Mouse (Mus musculus): ENCODE measurements at regions not wholly inside any gene's neighbourhood (a gene's known extent, or its start where the extent isn't known, plus 50 kb on each side); places are given as distances from the start of the nearest gene placed in this dataset.
A peak's percentile ranks its signal among the peaks of the same experiment; 100 is the strongest.

DNA sequence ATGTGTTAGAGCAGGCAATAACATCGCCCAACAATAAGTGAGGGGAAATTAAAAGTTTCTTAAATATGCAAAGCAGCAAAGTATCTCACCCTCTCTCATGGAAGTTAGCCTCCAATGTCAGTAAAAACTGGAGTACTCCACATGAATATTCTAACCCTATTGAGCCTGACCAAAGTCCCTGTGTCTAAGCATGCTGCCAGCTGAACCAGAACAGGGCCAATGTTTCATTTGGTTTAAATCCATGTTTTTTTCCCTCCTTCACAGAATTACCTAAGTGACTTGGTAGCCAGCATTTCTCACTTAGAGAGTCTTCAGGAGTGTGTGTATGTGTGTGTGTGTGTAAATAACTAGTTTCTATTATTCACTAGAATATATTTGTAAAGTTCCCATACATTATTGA lies 161.4 kb upstream of the Adra1b start:
- 64% methylated on average over 1 of the region's 1 CpGs for WGBS
- Histone ChIP-seq H3K36me3 (no peaks in the 10 kb centered on the region), H3K27me3 (ENCODE audit: insufficient read depth, poor library complexity, severe bottlenecking) (no peaks in the 10 kb centered on the region), H3K4me3 (no peak overlapping the region), H3K4me1 (no peaks in the 10 kb centered on the region), H3K27ac (no peak overlapping the region), H3K9me3 (no peaks in the 10 kb centered on the region)
- DNase-seq (ENCODE audit: low spot score) = no peak

DNA sequence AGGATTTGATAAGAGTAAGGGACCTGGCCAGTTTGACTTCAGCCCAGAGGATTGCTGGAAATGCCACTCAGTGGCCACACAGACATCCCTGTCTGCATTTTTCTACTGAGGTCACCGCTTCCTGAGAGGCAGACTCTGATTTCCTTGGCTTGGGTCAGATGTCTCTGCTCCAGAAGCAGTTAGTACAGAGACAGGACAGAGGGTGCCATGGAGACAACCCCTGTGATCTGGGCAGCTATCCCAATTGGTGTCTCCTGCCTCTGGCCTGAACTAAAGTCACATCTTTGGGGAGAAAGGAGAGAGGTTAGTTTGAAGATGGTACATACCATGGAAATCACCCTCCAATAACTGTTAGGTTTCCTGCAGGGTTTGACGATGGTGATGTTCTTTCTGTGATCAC lies 165.2 kb upstream of the Adra1b start:
- WGBS = 75% methylated on average over 2 of the region's 2 CpGs
- no peak for DNase-seq (ENCODE audit: low spot score)

DNA sequence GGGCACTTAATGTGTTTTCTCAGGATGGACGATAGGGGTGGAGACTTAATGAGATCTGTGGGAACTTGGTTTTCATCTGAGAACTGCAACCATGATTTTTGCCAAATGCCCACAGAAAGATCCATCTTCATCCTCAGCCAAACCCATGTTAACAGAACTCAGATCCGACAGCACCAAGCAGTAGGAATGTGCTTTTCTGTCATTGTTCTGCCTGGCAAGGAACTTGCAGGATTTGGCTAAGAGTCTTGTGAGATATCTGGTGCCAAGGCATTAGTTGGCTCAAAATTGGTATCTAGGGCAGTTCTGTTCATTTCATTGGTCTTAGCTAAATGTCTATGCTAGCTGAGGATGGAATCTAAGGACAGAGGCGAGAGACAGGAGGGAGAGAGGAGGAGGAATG lies 182.7 kb upstream of the Adra1b start:
- no peak for DNase-seq (ENCODE audit: low spot score)
- Histone ChIP-seq H3K9me3 (no peaks in the 10 kb centered on the region), H3K4me3 (no peak overlapping the region), H3K36me3 (no peaks in the 10 kb centered on the region), H3K4me1 (no peaks in the 10 kb centered on the region), H3K27me3 (ENCODE audit: insufficient read depth, poor library complexity, severe bottlenecking) (no peaks in the 10 kb centered on the region), H3K27ac (no peak overlapping the region)
- 73% methylated on average over 3 of the region's 3 CpGs for WGBS

More for the DNA sequence above, 165.2 kb upstream of the Adra1b start:
- Histone ChIP-seq H3K4me3 (no peak overlapping the region), H3K27ac (no peak overlapping the region), H3K27me3 (ENCODE audit: insufficient read depth, poor library complexity, severe bottlenecking) (no peaks in the 10 kb centered on the region), H3K36me3 (no peaks in the 10 kb centered on the region), H3K4me1 (no peaks in the 10 kb centered on the region), H3K9me3 (no peaks in the 10 kb centered on the region)

DNA sequence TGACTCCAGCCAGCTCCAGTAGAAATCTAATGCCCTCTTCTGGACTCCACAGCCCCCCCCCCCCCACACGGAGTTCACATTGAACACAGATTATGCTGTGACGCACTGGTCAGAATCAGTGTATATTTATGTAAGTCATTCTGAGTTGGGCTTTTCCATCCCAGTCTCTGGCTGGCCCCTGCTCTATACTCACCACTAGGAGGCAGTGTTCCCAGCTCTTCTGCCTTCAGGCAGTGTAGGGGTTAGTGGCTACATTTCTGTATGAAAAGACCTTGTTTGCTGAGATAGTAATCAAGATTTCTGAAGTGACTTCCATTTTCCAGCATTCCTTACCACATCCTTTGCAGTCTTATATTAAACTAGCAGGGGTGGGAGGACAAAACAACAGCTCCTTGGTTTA lies 185.9 kb upstream of the Adra1b start:
- WGBS = 64% methylated on average over 2 of the region's 2 CpGs
- H3K4me3 ChIP-seq = no peak overlapping the region
- H3K27me3 ChIP-seq (ENCODE audit: insufficient read depth, poor library complexity, severe bottlenecking) = no peaks in the 10 kb centered on the region
- H3K4me1 ChIP-seq = no peaks in the 10 kb centered on the region
- no peak overlapping the region for H3K27ac ChIP-seq
- DNase-seq (ENCODE audit: low spot score) = no peak
- H3K36me3 ChIP-seq = no peaks in the 10 kb centered on the region
- H3K9me3 ChIP-seq = no peaks in the 10 kb centered on the region

DNA sequence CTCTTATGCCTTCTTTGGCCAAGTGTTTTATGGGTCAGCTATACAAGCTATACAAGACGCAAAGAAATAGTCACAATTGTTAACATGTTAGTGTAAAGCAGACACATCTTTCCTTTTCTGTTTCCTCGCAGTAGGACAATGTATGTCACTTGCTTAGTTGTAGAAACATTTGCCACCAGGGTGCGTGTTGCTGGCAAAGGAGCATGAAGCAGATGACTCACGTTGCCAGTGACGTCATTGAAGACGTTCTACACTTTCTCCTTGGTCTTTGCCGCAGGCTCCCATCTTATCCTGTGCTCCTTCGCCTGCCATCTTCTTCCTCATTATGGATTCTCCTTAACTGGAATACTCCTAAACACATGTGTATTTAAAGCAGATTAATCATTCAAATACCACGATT lies 188.5 kb upstream of the Adra1b start:
- Histone ChIP-seq H3K27ac (no peak overlapping the region), H3K9me3 (no peaks in the 10 kb centered on the region), H3K36me3 (no peaks in the 10 kb centered on the region), H3K27me3 (ENCODE audit: insufficient read depth, poor library complexity, severe bottlenecking) (no peaks in the 10 kb centered on the region), H3K4me1 (no peaks in the 10 kb centered on the region), H3K4me3 (no peak overlapping the region)
- 82% methylated on average over 9 of the region's 9 CpGs for WGBS
- DNase-seq (ENCODE audit: low spot score) = no peak

DNA sequence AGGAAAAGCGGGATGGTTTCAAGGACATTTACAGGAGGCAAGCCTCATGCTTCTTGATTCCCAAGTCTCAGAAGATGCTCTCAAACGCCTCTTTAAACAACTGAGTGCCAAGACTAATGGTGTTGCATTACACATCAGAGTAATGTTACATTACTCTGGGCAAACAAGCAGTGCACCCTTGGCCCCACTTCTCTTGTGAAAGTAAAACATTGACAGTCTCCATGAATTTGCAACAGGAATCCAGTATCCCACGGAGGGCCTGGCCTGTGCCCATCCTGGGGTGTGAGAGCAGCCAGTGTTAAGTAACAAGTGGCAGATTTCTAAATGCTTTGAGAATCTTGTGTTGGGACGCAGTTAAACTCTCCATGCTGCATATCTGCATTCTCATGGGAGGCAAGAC lies 194.3 kb upstream of the Adra1b start:
- no peaks in the 10 kb centered on the region for H3K36me3 ChIP-seq
- WGBS = 74% methylated on average over 4 of the region's 4 CpGs
- H3K27me3 ChIP-seq (ENCODE audit: insufficient read depth, poor library complexity, severe bottlenecking) = no peaks in the 10 kb centered on the region
- H3K27ac ChIP-seq = no peak overlapping the region
- no peak overlapping the region for H3K4me3 ChIP-seq
- no peak for DNase-seq (ENCODE audit: low spot score)
- H3K9me3 ChIP-seq = no peaks in the 10 kb centered on the region
- H3K4me1 ChIP-seq = no peaks in the 10 kb centered on the region

DNA sequence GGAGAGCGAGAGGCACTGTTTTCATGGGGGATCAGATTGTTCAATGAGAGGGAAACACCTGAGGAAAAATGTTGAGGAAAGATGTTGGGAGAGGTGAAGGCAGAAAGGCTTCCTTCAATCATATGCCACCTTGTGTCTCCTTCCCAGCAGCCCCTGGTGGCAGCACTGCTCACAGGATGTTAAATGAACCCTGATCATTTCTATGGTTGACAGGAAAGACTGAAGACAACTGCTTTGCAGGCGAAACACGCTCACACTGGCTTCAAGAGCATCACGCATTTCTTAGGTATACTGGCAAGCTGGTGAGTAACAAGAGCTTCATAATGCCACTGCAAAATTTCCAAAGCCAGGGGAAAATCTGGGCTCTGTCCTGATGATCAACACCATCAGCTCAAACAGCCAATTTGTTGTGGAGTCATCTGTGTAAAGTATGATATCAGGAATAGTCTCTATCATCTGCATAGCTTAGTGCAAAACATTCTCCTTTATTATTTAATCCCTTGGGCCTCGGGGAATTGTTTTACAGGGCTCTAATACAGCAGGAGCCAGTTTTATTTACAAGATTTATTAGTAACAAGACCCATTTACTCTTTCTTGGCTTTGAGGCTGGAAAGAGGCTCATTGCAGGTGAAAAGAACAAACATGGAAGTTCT lies 202.3 kb upstream of the Adra1b start:
- Histone ChIP-seq H3K4me1 (peaks cover 12% of the 10 kb centered on the region), H3K9me3 (no peaks in the 10 kb centered on the region), H3K4me3 (no peak overlapping the region), H3K27me3 (ENCODE audit: insufficient read depth, poor library complexity, severe bottlenecking) (no peaks in the 10 kb centered on the region), H3K27ac (no peak overlapping the region), H3K36me3 (no peaks in the 10 kb centered on the region)
- DNase-seq (ENCODE audit: low spot score) = no peak
- WGBS = 82% methylated on average over 5 of the region's 5 CpGs

DNA sequence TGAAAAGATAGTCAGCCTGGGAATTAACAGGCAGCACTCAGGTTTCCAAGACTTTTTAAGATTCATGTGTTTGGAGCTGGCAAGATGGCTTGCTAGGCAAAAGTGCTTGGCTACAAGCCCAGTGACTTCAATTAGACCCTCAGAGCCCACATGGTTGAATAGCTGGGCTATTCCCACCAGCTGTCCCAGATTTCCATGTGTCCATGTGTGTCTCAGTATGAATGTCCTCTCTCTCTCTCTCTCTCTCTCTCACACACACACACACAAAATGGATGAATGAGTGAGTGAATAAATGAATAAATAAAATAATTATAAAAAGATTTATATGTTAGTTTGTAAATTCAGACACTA lies 202.8 kb upstream of the Adra1b start:
- H3K27me3 ChIP-seq (ENCODE audit: insufficient read depth, poor library complexity, severe bottlenecking) = no peaks in the 10 kb centered on the region
- H3K4me1 ChIP-seq = peaks cover 12% of the 10 kb centered on the region
- no peak overlapping the region for H3K4me3 ChIP-seq
- DNase-seq (ENCODE audit: low spot score) = no peak
- H3K36me3 ChIP-seq = no peaks in the 10 kb centered on the region
- H3K27ac ChIP-seq = no peak overlapping the region
- H3K9me3 ChIP-seq = no peaks in the 10 kb centered on the region

DNA sequence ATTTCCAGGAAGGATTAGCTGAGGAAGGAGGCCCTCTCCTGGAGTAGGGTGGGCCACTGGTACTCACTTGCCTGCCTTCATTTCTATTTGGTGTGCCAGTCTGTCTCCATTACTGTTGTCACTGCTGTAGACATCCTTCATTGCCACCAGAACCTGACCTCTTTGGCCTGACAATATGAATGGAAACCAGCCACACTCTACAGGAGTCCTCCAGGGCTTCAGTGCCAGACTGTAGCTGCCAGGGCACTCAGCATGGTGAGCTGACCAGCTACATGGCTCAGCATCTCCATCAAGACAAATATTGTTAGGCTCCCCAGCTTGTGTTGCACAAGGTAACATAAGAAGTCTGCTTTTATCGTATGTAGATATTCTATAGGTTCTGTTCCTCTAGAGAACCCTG lies 205.2 kb upstream of the Adra1b start:
- Histone ChIP-seq H3K27me3 (ENCODE audit: insufficient read depth, poor library complexity, severe bottlenecking) (no peaks in the 10 kb centered on the region), H3K4me3 (no peak overlapping the region), H3K9me3 (no peaks in the 10 kb centered on the region), H3K36me3 (no peaks in the 10 kb centered on the region), H3K4me1 (peaks cover 12% of the 10 kb centered on the region), H3K27ac (no peak overlapping the region)
- WGBS = 92% methylated on average over 1 of the region's 1 CpGs
- DNase-seq (ENCODE audit: low spot score) = no peak

DNA sequence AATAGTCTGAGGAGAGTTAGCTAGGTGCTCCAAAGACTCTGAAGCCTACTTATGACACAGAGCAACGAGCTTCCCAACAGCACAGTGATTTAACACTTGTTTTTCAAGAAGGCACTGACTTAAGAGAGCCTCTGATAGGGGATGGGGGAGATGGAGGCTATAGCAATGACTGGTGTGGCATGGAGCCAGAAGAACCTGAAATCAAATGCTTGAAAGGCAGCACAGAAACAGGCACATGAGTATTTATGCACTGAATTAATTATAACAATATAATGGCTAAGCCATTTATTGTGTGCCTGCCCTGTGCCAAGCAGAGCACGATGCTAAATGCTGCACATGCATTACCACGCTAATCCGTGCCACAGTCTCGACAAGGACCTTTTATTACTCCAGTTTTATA lies 210.5 kb upstream of the Adra1b start:
- no peak for DNase-seq (ENCODE audit: low spot score)
- H3K9me3 ChIP-seq = no peaks in the 10 kb centered on the region
- 75% methylated on average over 5 of the region's 5 CpGs for WGBS
- no peak overlapping the region for H3K4me3 ChIP-seq
- H3K27me3 ChIP-seq (ENCODE audit: insufficient read depth, poor library complexity, severe bottlenecking) = no peaks in the 10 kb centered on the region
- H3K4me1 ChIP-seq = no peaks in the 10 kb centered on the region
- no peak overlapping the region for H3K27ac ChIP-seq
- no peaks in the 10 kb centered on the region for H3K36me3 ChIP-seq

DNA sequence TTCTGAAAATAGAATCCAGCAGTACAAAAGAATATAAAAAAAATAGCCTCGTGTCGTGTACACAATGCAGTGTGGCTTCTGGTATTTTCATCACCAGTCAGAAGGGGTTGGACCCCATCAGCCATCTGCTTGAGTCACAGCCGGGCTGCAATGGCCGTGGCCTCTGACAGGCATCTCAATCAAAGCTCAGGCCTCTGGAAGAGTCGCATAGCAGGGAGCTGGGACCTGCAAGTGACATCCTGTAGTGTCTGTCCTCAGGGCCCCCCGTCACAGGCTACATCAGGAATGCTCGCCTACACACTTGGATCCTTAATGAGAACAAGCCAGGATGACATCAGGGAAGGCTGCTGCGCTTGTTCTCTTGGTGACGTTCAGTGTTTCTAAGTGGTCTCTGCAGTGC lies 226.1 kb upstream of the Adra1b start:
- Histone ChIP-seq H3K4me1 (peaks cover 6% of the 10 kb centered on the region; the same call in 1 of the 2 replicates), H3K4me3 (no peak overlapping the region), H3K36me3 (no peaks in the 10 kb centered on the region), H3K27me3 (ENCODE audit: insufficient read depth, poor library complexity, severe bottlenecking) (no peaks in the 10 kb centered on the region), H3K9me3 (no peaks in the 10 kb centered on the region), H3K27ac (no peak overlapping the region)
- WGBS = 49% methylated on average over 9 of the region's 9 CpGs
- DNase-seq (ENCODE audit: low spot score) = peak; percentile 66

DNA sequence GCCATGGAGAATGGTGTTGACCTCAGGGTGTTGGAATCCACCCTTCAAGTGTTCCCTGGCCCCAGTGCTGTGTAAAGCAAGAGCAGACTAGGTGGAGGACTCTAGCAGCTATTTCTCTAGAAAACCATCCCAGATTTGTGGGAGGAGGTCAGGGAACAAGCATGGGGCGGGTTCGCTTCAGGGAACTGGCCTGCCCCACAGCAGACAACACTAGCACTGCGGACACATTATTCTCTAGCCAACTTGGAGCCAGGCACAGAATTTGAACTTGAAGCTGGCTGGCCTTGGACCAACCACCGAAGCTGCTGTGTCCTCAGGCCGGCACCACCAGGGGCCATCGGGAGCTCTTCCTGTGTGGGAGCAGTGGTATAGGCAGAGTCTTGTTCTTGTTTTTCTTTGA lies 227.5 kb upstream of the Adra1b start:
- WGBS = 80% methylated on average over 6 of the region's 6 CpGs

DNA sequence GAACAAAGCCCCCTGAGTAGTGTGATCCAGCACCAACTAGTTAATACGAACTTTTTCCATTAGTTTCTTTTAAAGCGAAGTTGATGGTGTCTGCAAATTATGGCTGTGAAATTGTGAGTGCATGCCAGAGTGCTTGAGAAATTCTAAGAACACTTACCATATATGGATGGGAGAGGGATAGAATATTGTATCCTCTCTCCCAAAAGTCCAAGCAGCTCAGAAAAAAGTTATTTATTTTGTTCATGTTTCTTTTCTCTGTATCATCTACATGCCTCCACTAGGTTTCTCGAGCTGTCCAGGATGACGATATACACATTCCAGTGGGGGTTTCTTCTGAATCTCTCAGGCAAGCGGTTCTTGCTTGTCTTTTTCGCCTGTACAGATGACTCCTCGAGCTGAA lies 232.2 kb upstream of the Adra1b start:
- H3K4me3 ChIP-seq = no peak overlapping the region
- 71% methylated on average over 7 of the region's 7 CpGs for WGBS
- H3K27ac ChIP-seq = no peak overlapping the region
- peak; percentile 54 for DNase-seq (ENCODE audit: low spot score)
- H3K36me3 ChIP-seq = no peaks in the 10 kb centered on the region
- no peaks in the 10 kb centered on the region for H3K27me3 ChIP-seq (ENCODE audit: insufficient read depth, poor library complexity, severe bottlenecking)
- H3K9me3 ChIP-seq = no peaks in the 10 kb centered on the region
- no peaks in the 10 kb centered on the region for H3K4me1 ChIP-seq

More for the DNA sequence above, 227.5 kb upstream of the Adra1b start:
- Histone ChIP-seq H3K36me3 (no peaks in the 10 kb centered on the region), H3K27ac (no peak overlapping the region), H3K27me3 (ENCODE audit: insufficient read depth, poor library complexity, severe bottlenecking) (no peaks in the 10 kb centered on the region), H3K4me3 (no peak overlapping the region), H3K9me3 (no peaks in the 10 kb centered on the region), H3K4me1 (peaks cover 6% of the 10 kb centered on the region; the same call in 1 of the 2 replicates)
- DNase-seq (ENCODE audit: low spot score) = peak; percentile 47

DNA sequence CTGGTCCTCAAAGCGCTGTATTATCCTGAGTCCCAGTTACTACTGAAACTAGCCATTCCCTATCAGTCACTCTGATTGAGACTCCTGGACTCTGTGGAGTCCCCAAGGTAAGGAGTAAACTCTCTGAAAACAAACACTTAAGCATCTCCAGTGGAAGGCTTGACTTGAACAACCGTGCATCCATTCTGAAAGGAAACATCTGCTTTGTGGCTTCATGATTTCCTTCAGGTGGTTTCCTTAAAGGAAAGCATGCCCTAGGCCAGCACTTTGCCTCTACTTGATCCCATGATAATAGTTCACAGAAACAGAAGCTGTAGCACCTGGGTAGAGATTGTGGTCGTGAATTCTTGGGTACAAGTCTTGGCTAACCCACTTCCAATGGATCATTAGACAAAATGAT lies 235.0 kb upstream of the Adra1b start:
- Histone ChIP-seq H3K4me1 (no peaks in the 10 kb centered on the region), H3K9me3 (no peaks in the 10 kb centered on the region), H3K4me3 (no peak overlapping the region), H3K36me3 (no peaks in the 10 kb centered on the region), H3K27ac (no peak overlapping the region), H3K27me3 (ENCODE audit: insufficient read depth, poor library complexity, severe bottlenecking) (no peaks in the 10 kb centered on the region)
- 79% methylated on average over 3 of the region's 3 CpGs for WGBS
- no peak for DNase-seq (ENCODE audit: low spot score)
